Mouse (Mus musculus) CD4-positive, CD25-positive, alpha-beta regulatory T cell, adult 4 months (primary cell): ENCODE measurements at regions not wholly inside any gene's neighbourhood (a gene's known extent, or its start where the extent isn't known, plus 50 kb on each side); places are given as distances from the start of the nearest gene placed in this dataset.
A peak's percentile ranks its signal among the peaks of the same experiment; 100 is the strongest.

Source experiments
- ATAC-seq: one replicate; pipeline ENCODE4 v1.8.0; 2017

DNA sequence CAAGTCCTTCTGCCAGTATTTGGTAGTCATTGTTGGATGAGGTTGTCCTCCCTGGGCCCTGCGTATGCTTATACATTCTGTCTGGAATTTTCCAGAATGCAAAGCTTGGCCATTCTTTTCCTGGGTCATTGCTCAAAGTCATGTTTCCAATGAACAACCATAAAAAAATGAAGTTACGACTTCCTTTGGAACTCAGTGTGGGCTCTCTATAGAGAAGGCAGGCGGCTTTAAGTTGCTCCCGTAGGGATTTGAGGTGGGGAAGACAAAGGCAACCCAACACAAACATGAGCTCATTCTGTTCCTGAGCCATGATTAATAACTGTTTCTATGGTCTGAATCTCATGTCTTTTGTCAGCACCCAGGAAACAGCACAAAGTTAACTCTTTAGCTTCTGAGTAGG lies 204.3 kb downstream of the Hhipl2 start:
- no peak for ATAC-seq

GRCm38 (mm10) chr1:183624266-183624665 lies 206.3 kb downstream of the Hhipl2 start:
- ATAC-seq = no peak

GRCm38 (mm10) chr1:183633810-183634209 lies 215.8 kb downstream of the Hhipl2 start:
- ATAC-seq = no peak

DNA sequence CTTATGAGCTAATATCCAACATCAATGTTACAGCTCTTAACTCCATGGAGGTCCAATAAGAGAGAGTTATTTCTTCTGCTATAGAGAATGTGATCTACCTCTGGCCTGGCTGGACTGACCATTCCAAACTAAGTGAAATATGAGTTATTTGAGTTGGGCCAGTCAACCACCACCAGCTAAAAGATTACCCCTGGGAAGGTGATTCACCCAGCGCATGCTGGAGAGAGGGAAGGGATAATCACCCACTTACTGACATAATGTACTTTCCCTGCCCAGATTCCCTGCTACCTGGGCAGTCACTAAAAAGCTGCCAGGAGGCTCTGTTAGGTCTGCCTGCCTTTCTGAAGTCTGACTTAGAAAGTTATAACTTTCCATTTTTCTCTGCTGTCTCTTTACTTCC lies 216.8 kb downstream of the Hhipl2 start:
- no peak for ATAC-seq

DNA sequence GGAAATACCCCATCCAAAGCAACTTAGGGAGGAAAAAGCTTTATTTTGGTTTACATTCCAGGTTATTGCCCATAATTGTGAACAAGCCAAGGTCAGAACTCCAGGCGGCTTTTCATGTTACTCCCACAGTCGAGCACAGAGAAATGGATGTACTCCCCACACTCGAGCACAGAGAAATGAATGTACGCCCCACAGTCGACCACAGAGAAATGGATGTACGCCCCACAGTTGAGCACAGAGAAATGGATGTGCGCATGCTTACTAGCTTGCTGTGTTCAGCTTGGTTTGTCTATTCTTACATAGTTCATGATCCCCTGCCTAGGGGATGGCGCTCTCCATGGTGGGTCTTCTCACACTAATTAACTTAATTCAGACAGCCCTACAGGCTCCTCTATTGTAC lies 219.2 kb downstream of the Hhipl2 start:
- no peak for ATAC-seq

- ATAC-seq = no peak
Observed at GRCm38 (mm10) chr1:183639332-183639731, 221.3 kb downstream of the Hhipl2 start.

GRCm38 (mm10) chr1:183640568-183640967 lies 222.6 kb downstream of the Hhipl2 start:
- ATAC-seq = no peak

- ATAC-seq = no peak
Observed at GRCm38 (mm10) chr1:183644001-183644400, 226.0 kb downstream of the Hhipl2 start.

GRCm38 (mm10) chr1:183653878-183654277 lies 235.9 kb downstream of the Hhipl2 start:
- no peak for ATAC-seq

GRCm38 (mm10) chr1:183657043-183657442 lies 239.0 kb downstream of the Hhipl2 start:
- ATAC-seq = no peak

DNA sequence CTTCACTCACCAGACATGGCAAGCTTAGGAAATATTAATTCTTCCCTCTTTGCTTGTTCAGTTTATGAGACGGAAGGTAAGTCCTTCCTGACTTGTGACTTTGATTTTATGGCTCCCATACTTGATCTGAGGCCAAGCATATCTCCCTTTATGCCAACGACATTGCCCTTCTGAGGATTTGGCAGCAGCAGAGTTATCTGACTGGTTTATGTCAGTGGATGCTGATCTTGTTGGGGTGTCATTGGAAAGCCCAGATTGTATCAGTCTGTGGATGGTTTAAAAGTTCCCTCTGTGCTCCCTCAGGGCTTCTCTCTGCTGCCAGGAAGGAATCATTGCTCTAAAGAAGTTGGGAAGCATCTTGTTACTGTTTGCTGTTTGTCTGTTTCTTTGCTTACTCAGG lies 242.5 kb downstream of the Hhipl2 start:
- no peak for ATAC-seq

DNA sequence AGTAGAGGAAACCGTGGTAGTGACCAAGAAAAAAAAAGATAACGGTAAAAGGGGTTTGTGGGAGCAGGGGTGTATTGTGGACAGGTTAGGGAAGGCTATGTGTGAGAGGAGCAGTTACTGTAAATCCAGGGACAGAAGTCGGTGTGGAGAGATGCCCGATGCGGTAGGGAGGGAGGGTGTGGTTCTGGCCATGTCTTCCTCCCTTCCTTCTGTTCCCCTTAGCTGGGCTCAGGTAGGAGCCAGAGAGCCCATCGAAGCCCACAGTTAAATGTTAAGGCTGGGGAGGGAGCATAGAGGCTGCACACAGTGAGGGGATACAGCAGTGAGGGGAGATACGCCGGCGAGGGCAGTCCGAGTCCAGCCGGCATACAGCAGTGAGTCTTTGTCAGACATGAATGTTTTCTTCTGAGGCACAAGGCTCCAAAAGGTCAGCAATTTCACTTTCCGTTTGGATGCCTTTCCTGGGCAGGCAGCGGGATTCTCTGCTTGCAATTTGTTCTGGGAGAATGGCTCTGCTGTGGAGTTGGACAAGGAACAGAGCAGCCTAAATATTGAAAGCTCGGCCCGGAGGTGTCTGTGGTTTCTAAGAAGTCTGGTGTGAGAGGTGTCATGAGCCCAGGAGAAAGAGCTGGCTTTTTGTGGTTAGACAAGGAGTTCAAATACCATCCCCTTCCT lies 244.5 kb downstream of the Hhipl2 start:
- no peak for ATAC-seq

DNA sequence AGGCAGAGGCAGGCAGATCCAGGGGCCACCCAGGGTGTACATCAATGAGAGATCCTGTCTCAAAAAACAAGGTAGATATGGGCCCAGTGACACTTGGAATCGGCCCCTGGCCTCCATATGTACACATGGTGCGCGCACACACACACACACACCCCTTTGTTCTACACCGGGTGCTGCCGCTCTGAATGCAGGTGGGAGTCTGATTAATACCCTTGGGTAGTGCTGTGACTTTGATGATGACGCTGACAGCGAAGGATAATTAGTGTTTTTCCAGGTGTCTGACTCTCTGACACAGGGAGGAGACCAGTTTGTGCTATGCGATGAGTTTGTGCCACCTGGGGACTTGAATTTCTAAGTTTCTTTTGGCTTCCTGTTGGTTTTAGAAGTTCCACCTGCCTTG lies 251.3 kb downstream of the Hhipl2 start:
- no peak for ATAC-seq

DNA sequence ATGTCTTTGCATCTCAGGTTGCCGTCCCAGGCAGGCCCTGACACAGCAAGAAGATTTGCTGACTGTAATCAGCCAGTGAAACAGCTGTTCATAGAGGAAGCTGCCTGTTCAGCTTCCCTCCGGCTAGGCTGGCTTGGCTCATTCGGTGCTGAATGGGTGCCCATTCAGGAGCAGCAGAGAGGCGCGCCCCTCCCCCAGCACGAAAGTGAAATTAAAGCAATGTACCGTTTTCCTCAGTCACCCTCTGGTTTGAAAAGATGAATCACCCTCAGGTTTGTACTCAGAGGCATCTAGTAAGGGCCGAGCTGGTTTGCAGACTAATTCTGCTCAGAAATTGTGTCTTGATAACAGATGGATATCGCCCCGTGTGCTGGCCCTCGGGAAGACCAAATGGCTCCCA lies 251.7 kb downstream of the Hhipl2 start:
- ATAC-seq = peak; percentile 53

- ATAC-seq = no peak
Observed at GRCm38 (mm10) chr1:183670542-183670941, 252.5 kb downstream of the Hhipl2 start.

DNA sequence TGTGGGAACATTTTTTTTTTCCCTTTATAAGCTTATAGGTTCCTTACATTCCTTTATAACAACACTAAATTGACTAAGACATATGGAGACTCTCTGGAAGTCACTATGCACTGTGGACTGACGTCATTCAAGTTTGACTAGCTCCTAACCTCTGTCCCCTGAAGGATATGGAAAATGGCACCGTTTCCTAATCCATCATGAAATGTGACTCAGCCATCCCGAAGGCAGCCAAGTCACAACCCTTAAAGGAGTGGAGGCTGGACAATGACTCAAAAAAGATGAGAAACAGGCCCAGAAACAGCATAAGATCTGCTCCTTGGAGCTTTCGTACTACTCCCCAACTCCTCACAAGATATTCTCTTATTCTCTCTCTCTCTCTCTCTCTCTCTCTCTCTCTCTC lies 253.5 kb downstream of the Hhipl2 start:
- ATAC-seq = no peak

GRCm38 (mm10) chr1:183672521-183672920 lies 254.5 kb downstream of the Hhipl2 start:
- ATAC-seq = no peak

DNA sequence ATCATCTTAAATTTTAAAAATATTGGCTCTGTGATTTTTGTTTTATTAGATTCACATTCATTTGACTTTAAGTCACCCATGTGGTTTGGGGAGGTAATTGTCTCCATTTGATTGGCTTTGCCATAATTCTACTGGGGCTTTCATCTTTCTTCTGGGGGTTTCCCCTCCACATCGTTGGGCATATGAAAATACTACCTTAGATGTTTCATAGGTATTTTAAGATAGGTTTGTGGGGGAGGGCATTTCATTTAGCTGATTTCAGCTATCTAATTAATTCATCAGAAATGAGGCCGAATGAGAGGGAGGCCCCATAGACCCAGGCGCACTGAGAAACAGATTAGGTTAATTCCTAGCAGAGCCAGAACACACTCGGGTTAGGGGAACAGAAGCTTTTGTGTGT lies 259.6 kb downstream of the Hhipl2 start:
- ATAC-seq = peak; percentile 72

- ATAC-seq = no peak
Observed at GRCm38 (mm10) chr1:183679949-183680348, 261.9 kb downstream of the Hhipl2 start.

GRCm38 (mm10) chr1:183686056-183686455 lies 268.0 kb downstream of the Hhipl2 start:
- no peak for ATAC-seq

DNA sequence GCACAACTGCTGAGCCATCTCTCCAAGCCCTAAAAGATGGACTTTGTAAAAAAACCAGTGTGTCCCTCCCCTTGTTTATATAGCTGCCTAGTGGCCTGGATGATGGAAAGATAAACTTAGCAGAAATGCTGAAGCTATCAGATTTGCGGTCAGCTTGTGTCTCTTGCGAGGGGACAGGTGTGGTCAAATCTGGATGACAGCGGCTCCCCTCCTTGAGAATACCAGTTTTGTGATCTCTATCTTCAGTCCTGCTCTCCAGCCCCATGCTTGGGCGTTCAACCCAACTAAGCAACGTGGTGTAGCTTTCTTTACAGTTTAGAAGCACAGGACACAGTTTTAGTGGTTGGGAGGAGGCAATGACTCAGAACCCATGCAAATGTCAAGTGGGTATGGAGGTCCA lies 274.7 kb downstream of the Hhipl2 start:
- no peak for ATAC-seq

DNA sequence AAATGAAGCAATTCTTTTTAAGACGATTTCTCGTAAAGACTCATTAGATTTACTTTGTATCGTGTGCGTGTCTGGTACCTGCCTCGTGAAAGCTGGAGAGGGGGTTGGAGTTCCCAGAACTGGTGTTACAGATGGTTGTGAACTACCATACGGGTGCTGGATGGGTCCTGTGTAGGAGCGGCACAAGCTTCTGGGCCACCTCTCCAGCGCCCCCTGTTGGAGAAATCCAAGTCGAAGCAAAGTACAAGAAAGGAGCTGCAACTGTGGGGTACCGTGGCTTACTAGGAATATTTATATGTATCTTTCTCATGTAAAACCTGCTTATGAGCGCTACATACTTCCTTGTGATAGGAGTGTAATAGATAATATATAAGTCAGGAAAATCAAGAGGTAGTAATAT lies 281.3 kb downstream of the Hhipl2 start:
- no peak for ATAC-seq

GRCm38 (mm10) chr1:183702888-183703287 lies 284.9 kb downstream of the Hhipl2 start:
- ATAC-seq = no peak

GRCm38 (mm10) chr1:183712895-183713294 lies 294.9 kb downstream of the Hhipl2 start:
- no peak for ATAC-seq

DNA sequence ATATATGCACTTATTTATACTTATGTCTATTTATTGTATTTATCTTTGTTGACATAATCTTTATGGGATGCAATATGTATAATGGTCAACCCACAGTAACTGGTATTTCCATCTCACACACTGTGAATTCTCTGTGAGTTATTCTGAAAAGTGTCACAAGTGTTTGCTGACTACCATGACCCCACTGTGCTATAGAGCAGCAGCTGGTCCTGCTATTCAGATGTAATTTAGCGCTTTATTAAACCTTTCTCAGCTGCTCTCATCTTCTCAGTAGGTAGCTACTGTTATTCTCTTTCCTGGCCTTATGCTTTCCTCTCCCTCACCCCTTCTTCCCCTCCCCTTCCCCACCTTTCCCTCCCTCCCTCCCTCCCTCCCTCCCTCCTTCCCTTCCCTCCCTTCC lies 296.0 kb upstream of the Dusp10 start:
- ATAC-seq = no peak
